ENCODE assay signal across 8 mouse cellular contexts in genomic region chr16:59471637-59472278, GRCm38 (mm10). TPM values are rescaled to one million over a fixed set of nuclear protein-coding genes. Genes with fewer than 3 reads are reported as not detected.
DNase-seq lines count a peak whose midpoint lies in the region; ATAC-seq lines count a peak whose summit lies in the region.

Gene Riox2, plus strand, starts transcription at chr16:59471775.

- H3K9ac ChIP-seq in midbrain, embryonic 11.5 days (ENCODE audit: low read length) = peak within 1 kb of the TSS; percentile 63

- no peaks in the 10 kb centered on the region for H3K27me3 ChIP-seq in embryonic facial prominence, embryonic 10.5 days (replicated peaks; ENCODE audit: low read depth, poor library complexity, severe bottlenecking)
- no peaks in the 10 kb centered on the region for H3K27me3 ChIP-seq in midbrain, embryonic 11.5 days (ENCODE audit: control insufficient read depth, insufficient read depth, low read length)

- intact Hi-C loops in left cerebral cortex, postnatal 4 days (cut with DNase I) = no loop called here

- peaks cover 8% of the 10 kb centered on the region for H3K4me1 ChIP-seq in embryonic facial prominence, embryonic 10.5 days
- no peaks in the 10 kb centered on the region; the same call in 1 of the 2 replicates for H3K4me1 ChIP-seq in midbrain, embryonic 11.5 days (ENCODE audit: control insufficient read depth, insufficient read depth, low read length)

- H3K4me2 ChIP-seq in midbrain, embryonic 11.5 days = peak within 1 kb of the TSS; percentile 58

- H3K27ac ChIP-seq in embryonic facial prominence, embryonic 10.5 days (replicated peaks) = peak within 1 kb of the TSS; percentile 93
- H3K27ac ChIP-seq in midbrain, embryonic 11.5 days (ENCODE audit: low read depth, low read length) = no peak within 1 kb of the TSS

- H3K4me3 ChIP-seq in embryonic facial prominence, embryonic 10.5 days = peak within 1 kb of the TSS; percentile 79
- peak within 1 kb of the TSS; percentile 53 for H3K4me3 ChIP-seq in midbrain, embryonic 11.5 days (ENCODE audit: low read depth, low read length)

- no peaks in the 10 kb centered on the region for H3K9me3 ChIP-seq in embryonic facial prominence, embryonic 10.5 days
- H3K9me3 ChIP-seq in midbrain, embryonic 11.5 days (ENCODE audit: control insufficient read depth, low read length) = no peaks in the 10 kb centered on the region

- peaks cover 13% of the 10 kb centered on the region for H3K36me3 ChIP-seq in embryonic facial prominence, embryonic 10.5 days (replicated peaks)
- H3K36me3 ChIP-seq in midbrain, embryonic 11.5 days (ENCODE audit: control insufficient read depth, insufficient read depth, low read length) = no peaks in the 10 kb centered on the region

- peak; percentile 84 for ATAC-seq in granulocyte monocyte progenitor cell, adult 5-6 weeks (replicated peaks; ENCODE audit: poor library complexity, severe bottlenecking)
- ATAC-seq in midbrain, embryonic 11.5 days (ENCODE audit: low FRiP score) = peak; percentile 97

- DNase-seq in adrenal gland, postnatal 10 days = peak; percentile 90
- peak; percentile 90 for DNase-seq in embryonic facial prominence, embryonic 10.5 days (ENCODE audit: low spot score)
- peak; percentile 80 for DNase-seq in kidney, adult 11 months
- peak; percentile 83 for DNase-seq in left cerebral cortex, postnatal 4 days
- DNase-seq in midbrain, embryonic 11.5 days (ENCODE audit: low spot score, missing footprints) = peak; percentile 99
- DNase-seq in right cerebral cortex, postnatal 4 days = peak; percentile 81
- DNase-seq in yolk sac, embryonic 10.5 days (ENCODE audit: low spot score) = peak; percentile 88

- 1% methylated on average over 56 of the region's 56 CpGs for WGBS in embryonic facial prominence, embryonic 10.5 days
- WGBS in midbrain, embryonic 11.5 days = 2% methylated on average over 55 of the region's 56 CpGs

RNA-seq across cellular contexts. Expression of gene Riox2, which starts in this region (rescaled TPM):
- 10 to 100 TPM; 17.6 to 25.0 TPM for total RNA-seq in adrenal gland, postnatal 10 days (2021)
- 37.1 and 41.4 TPM in 2 replicates for polyA plus RNA-seq in embryonic facial prominence, embryonic 10.5 days (2016; fragmentation: Nextera tagmentation; extraction: Ambion mirVana)
- total RNA-seq in granulocyte monocyte progenitor cell, adult 5-6 weeks (2014; fragmentation: Nextera tagmentation) = 48.5 and 60.6 TPM in 2 replicates
- total RNA-seq in granulocyte monocyte progenitor cell, adult 5-6 weeks (2017) = 51.6 and 59.5 TPM in 2 replicates
- 10 to 100 TPM; 15.9 to 16.0 TPM for total RNA-seq in left cerebral cortex, postnatal 4 days (2021)
- polyA plus RNA-seq in midbrain, embryonic 11.5 days (2014; fragmentation: Nextera tagmentation; extraction: Ambion mirVana) = 26.1 and 31.0 TPM in 2 replicates
